In the genomic region with DNA sequence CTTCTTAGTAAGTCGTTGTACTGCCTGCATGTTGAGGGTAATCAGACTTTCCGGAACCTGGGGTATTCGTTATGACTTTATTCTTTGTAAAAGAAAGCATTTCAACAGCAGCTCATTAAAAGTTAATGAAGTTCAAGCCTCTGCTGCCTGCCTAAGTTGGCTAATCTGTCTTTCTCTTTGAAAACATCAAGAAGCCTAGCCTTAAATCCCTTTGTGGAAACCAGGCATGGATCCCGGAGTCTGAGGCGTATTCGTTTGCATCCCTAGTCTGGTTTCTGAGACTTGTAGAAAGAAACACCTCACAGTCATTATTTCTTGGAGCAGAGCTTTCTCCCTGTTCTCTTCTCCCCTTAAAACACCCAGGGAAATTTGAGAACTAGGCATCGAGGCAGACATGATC, we compare ENCODE assay signal across 12 mouse cellular contexts.
"Had no signal": no experiment of that assay in that cellular context is flagged by ENCODE, and none has a peak within 500 bp of the region (broad histone marks: within the 10 kb centered on the region; RNA-seq: fewer than 3 reads in every experiment).

No protein-coding gene starts in this region.

- H3K9ac ChIP-seq: liver, embryonic 13.5 days had no signal

- H3K27ac ChIP-seq: kidney, postnatal 0 days; liver, embryonic 13.5 days had no signal

- H3K27me3 ChIP-seq: liver, embryonic 13.5 days had no signal

- H3K9me3 ChIP-seq: liver, embryonic 13.5 days had no signal

- H3K4me2 ChIP-seq: liver, embryonic 13.5 days had no signal

- DNase-seq: kidney, adult 2 months; kidney, postnatal 25 days; liver, embryonic 13.5 days; lung, adult 2 months; lung, postnatal 14 days; lung, postnatal 4 days; right cerebral cortex, postnatal 25 days; spleen, adult 18-20 months; thymus, adult 18-20 months; thymus, postnatal 4 days had no signal

- H3K4me3 ChIP-seq: liver, embryonic 13.5 days had no signal

- ATAC-seq: intestine, postnatal 0 days had no signal

- H3K36me3 ChIP-seq: liver, embryonic 13.5 days had no signal

- H3K4me1 ChIP-seq: liver, embryonic 13.5 days had no signal
